Mouse (Mus musculus): ENCODE measurements around the gene Slc15a2. TPM values are rescaled to one million over a fixed set of nuclear protein-coding genes. Genes with fewer than 3 reads are reported as not detected.
A peak's percentile ranks its signal among the peaks of the same experiment; 100 is the strongest.

Gene Slc15a2
- total RNA-seq, 1 experiment from 2014 or later, result 46.8 TPM

DNA sequence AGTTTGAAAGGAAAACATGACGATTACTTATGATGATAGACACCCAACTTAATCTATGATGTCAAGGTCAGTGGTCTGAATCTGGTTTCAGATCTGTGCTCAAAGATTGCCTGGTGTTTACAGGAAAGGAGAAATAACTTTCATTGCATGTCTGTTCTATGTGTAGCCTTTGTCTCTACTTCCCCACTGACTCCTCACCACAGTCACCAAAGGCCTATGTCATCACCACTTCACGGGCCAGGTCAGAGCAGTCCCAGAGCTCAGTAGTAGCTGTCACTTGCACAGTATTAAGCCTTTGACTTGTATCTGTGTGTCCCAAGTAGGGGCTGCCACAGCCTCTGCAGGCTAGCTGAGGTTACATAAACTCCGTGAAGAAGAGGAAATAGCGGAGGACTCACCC, 67.3 kb downstream of the Slc15a2 start:
- ATAC-seq (replicated peaks in 1 of 2; ENCODE audit: insufficient read depth in 1 of 2, low FRiP score in 2 of 2, low TSS enrichment in 1 of 2, low read depth in 1 of 2, poor library complexity in 2 of 2, severe bottlenecking in 2 of 2), result peak; percentile 44 to 54

DNA sequence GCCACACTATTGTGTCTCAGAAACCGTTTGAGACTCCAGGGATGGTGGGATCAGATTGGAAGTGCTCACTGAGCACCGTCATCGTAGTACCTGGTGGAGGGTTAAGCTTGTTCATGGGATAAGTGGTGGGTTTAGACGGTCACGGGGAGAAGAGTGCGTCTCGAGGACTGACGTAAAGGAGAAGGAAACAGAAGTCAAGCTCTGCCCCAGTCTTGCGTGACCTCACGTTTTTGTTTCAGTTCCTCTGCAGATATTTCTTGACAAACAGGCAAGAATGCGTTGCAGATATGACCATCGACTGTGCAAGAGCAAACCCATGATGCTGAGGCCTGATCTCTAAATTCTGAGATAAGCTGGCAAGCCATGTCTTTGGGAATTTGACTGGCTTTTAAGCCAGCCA, 73.0 kb downstream of the Slc15a2 start:
- peak; percentile 58 to 61; a peak in 3 of 4 replicates for ATAC-seq (replicated peaks in 1 of 2; ENCODE audit: insufficient read depth in 1 of 2, low FRiP score in 2 of 2, low TSS enrichment in 1 of 2, low read depth in 1 of 2, poor library complexity in 2 of 2, severe bottlenecking in 2 of 2)

DNA sequence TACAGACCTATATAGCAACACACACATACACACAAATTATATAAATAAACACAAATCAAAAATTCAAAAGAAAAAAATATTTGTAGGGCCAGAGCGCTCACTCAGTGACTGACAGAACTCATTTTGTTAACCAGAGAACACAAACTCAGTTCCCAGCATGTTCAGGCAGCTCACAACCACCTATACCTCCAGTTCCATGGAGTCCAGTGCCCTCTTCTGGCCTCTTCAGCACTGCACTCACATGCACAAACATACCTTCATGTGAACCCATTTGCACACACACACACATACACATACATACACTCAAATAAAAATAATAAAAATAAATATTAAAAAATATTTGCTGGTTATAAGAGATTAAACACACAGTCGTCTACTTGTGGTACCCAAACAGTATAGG, 74.0 kb downstream of the Slc15a2 start:
- no peak for ATAC-seq (replicated peaks in 1 of 2; ENCODE audit: insufficient read depth in 1 of 2, low FRiP score in 2 of 2, low TSS enrichment in 1 of 2, low read depth in 1 of 2, poor library complexity in 2 of 2, severe bottlenecking in 2 of 2)

DNA sequence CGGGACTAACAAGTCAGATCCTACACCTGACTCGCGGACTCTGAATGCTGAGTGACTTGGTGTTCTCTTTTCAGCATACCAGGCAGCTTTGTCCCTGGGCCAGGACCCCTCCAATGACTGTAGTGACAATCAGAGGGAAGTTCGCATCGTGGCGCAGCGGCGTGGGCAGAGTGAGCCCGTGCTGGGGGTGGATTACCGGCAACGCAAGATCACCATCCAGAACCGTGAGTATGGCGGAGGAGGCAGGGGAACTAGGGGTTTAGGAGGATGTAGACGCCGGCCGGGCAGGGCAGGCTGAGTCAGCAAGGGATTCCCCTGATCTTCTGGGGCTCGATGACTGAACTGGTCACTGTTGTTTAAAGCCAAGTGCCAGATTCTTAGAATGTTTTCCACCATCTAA, 75.4 kb downstream of the Slc15a2 start:
- peak; percentile 34 to 41; a peak in 2 of 4 replicates for ATAC-seq (replicated peaks in 1 of 2; ENCODE audit: insufficient read depth in 1 of 2, low FRiP score in 2 of 2, low TSS enrichment in 1 of 2, low read depth in 1 of 2, poor library complexity in 2 of 2, severe bottlenecking in 2 of 2)

DNA sequence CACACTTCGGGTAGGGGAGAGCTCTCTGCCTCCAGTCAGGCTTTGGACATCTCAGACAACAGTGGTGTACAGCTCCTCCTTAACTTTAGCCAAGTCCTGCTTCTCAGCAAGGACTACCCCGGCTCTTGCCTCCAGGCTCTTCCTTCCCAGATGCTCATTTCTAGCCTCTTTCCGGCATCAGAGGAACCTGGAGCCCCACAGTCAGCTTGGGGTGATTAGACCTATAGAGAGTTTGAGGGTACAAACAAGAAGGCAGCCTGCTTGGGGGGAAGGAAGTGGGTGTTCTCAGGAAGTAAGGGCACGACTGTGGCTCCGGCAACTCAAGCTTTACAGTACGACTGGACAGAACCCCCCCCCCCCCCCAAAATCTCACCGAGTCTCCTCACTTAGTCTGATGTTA, 76.0 kb downstream of the Slc15a2 start:
- ATAC-seq (replicated peaks in 1 of 2; ENCODE audit: insufficient read depth in 1 of 2, low FRiP score in 2 of 2, low TSS enrichment in 1 of 2, low read depth in 1 of 2, poor library complexity in 2 of 2, severe bottlenecking in 2 of 2), result peak; percentile 56 to 65; a peak in 3 of 4 replicates

DNA sequence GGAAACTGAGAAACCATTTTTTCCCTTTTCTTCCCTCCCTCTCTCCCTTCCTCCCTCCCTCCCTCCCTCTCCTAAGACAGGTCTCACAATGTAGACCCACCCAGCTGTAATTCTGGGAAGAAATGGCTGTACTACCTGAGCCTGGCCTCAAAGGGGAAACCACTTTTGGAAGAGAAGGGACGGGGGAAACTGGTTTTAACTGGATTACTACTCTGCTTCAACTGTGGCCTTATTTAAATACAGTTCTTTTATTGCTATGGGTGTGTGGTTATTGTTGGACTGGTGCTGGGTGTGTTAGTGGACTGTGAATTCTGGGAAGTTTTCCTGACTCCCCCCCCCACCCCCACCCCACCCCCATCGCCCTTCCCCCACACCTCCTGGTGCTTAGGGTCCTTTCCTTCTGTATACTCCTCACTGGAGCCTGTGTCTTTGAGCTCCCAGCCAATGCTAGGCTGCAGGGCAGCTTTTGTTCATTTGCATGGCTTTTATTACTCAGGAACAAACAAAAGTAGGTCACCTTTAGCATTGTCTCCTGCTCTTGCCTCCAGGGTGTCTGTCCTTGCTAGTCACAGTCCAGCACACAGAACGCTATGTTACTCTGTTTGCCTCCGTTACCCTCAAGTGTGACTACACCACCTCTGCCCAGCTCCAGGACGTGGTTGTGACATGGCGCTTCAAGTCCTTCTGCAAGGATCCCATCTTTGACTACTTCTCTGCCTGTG, 76.9 kb downstream of the Slc15a2 start:
- no peak for ATAC-seq (replicated peaks in 1 of 2; ENCODE audit: insufficient read depth in 1 of 2, low FRiP score in 2 of 2, low TSS enrichment in 1 of 2, low read depth in 1 of 2, poor library complexity in 2 of 2, severe bottlenecking in 2 of 2)

DNA sequence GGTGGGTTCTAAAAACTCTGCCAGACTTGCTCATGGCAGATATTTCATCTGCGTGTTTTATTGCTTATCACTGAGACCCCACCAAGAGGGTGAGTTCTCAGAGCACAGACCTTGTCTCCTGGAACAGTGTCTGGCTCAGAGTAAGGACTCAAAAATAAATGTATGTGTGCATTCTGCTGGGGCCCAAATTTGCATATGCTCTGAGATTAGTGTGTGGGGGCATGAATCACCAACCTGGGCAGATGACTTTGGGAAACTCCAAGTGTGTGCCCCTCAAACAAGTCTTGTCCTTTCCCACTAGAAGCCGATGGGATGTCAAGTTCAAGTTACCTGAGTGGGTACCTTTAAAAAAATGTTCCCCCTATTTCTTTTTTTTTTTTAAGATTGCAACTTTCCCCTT, 84.3 kb downstream of the Slc15a2 start:
- ATAC-seq (replicated peaks in 1 of 2; ENCODE audit: insufficient read depth in 1 of 2, low FRiP score in 2 of 2, low TSS enrichment in 1 of 2, low read depth in 1 of 2, poor library complexity in 2 of 2, severe bottlenecking in 2 of 2), result no peak

Other genes starting within 250 kb of the Slc15a2 start
- not detected in 2 replicates for gene Casr, start 222.8 kb downstream of the Slc15a2 start, total RNA-seq (2017)
- gene Cd86, start 118.9 kb downstream of the Slc15a2 start, total RNA-seq (2017), result 14.1 and 18.0 TPM in 2 replicates
- gene Ildr1, start 91.0 kb downstream of the Slc15a2 start, total RNA-seq (2017), result 0.45 and 0.63 TPM in 2 replicates
- 37.6 and 46.5 TPM in 2 replicates for gene Iqcb1, start 43.4 kb upstream of the Slc15a2 start, total RNA-seq (2017)
- not detected in 2 replicates for gene Eaf2, start 90.0 kb upstream of the Slc15a2 start, total RNA-seq (2017)
- gene Golgb1, start 90.2 kb upstream of the Slc15a2 start, total RNA-seq (2017), result 38.7 and 41.1 TPM in 2 replicates
- gene Hcls1, start 150.0 kb upstream of the Slc15a2 start, total RNA-seq (2017), result 222 and 289 TPM in 2 replicates
- 0.25 and 1.6 TPM in 2 replicates for gene Fbxo40, start 205.5 kb upstream of the Slc15a2 start, total RNA-seq (2017)
- gene Polq, start 226.8 kb upstream of the Slc15a2 start, total RNA-seq (2017), result 17.5 and 19.4 TPM in 2 replicates

All from hematopoietic stem cell, adult 5-6 weeks (primary cell).